Mouse (Mus musculus): ENCODE data around the gene Axl. TPM values are rescaled to one million over a fixed set of nuclear protein-coding genes. Genes with fewer than 3 reads are reported as not detected.

Axl gene
- total RNA-seq, 2 experiments from 2014 or later = 81.0 to 94.8 TPM

DNA sequence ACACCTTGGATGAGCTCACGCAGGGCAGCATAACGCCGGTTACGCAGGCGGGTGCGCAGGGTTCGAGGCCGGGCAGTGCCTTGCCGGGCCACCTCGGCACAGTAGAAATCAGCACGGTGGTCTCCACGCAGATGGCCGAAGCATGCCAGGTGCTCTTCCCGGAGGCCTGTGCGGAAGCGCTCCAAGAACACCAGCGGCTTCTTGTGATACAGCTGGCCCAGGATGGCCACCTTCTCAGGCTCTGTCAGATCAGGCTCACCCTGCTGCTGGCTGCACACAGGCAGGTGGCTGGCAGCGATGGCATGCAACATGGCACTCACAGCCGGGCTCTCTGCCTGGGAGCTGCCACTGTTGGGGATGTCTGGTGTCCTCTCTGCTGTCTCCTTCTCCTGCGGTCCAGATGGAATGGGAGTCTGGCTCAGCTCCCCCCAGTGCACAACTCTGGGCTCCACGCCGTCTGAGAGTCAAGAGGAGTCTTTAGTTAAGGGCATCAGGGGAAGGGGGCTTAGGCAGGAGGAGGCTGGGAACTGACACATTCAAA lies 72.7 kb downstream of the Axl start:
- DNase-seq = no peak
- intact Hi-C loops (cut with DNase I) = no loop called here

- no peak for DNase-seq
- intact Hi-C loops (cut with DNase I) = no loop called here
Observed at GRCm38 (mm10) chr7:25714581-25714980, 73.9 kb downstream of the Axl start.

DNA sequence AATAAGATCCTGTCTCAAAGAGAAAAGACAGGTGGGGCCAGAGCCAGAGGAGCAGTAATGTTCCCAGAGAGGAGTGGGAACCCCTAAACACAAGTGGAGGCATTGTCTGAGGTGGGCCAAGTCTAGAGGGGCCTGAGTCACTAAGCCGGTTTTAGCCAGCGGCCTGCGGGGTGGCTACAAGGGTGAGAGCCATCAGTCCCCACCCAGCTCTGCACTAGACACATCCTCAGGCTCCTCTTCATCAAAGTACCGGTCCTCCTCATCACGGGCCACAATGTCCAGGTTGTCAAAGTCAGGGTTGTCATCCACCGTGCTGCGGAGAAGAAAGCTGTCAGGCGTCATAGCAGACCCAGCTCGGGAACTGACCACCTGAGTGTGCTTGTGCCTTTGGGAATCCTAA lies 75.7 kb downstream of the Axl start:
- intact Hi-C loops (cut with DNase I) = no loop called here
- DNase-seq = no peak

DNA sequence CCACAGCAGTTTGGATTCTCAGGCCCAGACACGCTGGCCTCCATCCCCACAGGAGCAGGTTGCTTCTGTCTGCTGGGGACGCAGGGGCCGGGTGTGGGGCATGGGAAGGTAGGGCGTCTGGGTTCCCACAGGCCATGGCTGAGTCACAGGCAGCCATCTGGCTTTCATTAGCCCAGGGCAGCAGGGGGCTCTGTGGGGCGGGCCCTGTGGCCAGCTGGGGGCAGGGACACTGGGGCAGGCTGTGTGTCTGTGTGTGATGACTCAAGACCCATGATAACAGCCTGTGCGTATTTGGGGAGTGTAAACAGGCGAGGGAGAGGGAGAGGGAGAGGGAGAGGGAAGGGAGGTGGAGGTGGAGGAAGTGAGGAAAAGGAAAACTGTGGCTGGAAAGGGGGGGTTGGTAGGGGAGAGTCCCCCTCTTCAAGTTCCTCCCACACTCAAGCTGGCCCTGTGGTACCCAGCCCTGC lies 76.7 kb downstream of the Axl start:
- peak; percentile 61 to 69 for DNase-seq
- intact Hi-C loops (cut with DNase I) = loop anchor here (1.0 kb wide), 1 partner anchor 12 kb away; no protein-coding TSS in a partner anchor

- intact Hi-C loops (cut with DNase I) = loop anchor here (1.0 kb wide), 1 partner anchor 12 kb away; no protein-coding TSS in a partner anchor
- no peak for DNase-seq
Observed at GRCm38 (mm10) chr7:25711165-25711564, 77.3 kb downstream of the Axl start.

DNA sequence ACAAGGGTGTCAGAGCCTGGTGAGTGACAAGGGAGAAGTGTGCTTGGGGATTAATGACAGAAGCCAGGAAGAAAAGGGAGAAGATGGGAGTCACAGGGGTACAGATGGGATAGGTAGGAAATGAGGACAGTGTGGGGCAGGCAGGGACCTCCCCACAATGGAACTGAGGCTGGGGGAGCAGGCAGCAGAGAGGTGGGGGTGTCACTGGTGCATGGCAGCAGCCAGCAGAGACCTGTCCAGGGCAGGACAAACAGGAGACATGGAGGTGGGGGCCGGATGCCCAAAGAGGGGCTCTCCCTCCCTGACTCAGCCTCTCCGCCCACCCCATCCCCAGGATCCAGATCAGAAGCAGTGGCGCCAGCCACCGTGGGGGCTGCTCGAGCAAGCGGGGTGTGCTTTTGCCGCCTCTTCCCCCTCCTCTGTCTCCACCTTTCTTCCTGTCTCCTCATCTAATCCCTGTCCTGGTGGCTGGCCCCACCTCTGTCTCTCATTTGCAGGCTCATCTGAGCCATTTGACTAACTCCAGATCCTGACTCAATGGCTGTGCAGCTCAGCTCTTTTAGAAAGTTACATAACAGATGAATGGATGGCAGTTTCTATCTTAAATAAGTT lies 77.9 kb downstream of the Axl start:
- intact Hi-C loops (cut with DNase I) = loop anchor here (1.0 kb wide), 1 partner anchor 11 kb away; no protein-coding TSS in a partner anchor
- DNase-seq = peak in 1 of 2 experiments; percentile 33

DNA sequence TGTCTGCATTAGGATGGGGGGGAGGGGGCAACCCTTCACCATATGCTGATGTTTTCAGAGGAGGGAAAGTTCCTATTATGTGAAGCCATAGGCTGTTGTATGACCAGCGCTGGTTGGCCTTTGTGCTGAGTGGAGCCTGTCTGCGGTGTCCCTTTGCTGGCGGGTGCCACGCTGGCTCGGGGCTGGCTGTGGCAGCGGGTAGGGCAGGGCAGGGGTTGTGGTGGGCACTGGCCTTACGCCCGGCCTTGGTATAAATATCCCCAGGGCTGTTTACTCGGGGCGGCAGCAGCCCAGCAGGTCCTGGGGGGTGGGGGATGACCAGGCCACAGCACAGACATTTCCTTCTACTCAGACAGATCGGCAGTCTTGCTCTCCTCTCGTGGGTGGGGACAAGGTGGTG lies 78.5 kb downstream of the Axl start:
- intact Hi-C loops (cut with DNase I) = no loop called here
- DNase-seq = peak in 1 of 2 experiments; percentile 51

- intact Hi-C loops (cut with DNase I) = no loop called here
- peak; percentile 63 to 71 for DNase-seq
Observed at GRCm38 (mm10) chr7:25707581-25708292, 80.8 kb downstream of the Axl start.

Small RNAs within 50 kb of the gene (microRNA-seq; reads per million reads assigned to microRNA genes)
- gene Gm24865 (ENCODE audit: borderline number of aligned reads in 2 of 2) = 0 reads per million in 2 experiments

Other genes with a start within 250 kb of the Axl start
- gene Ceacam2, start 248.8 kb downstream of the Axl start, total RNA-seq (2021) = 1 to 10 TPM; 1.4 to 2.1 TPM
- gene Erich4, start 172.8 kb downstream of the Axl start, total RNA-seq (2021) = under 1 TPM; 0.30 to 0.56 TPM
- 10 to 100 TPM; 55.2 to 59.1 TPM for gene Dmac2, start 169.3 kb downstream of the Axl start, total RNA-seq (2021)
- 1 to 10 TPM; 2.6 to 4.6 TPM for gene B3gnt8, start 162.1 kb downstream of the Axl start, total RNA-seq (2021)
- 100 to 1,000 TPM; 237 to 254 TPM for gene Bckdha, start 129.7 kb downstream of the Axl start, total RNA-seq (2021)
- gene Exosc5, start 129.5 kb downstream of the Axl start, total RNA-seq (2021) = 10 to 100 TPM; 16.0 to 18.9 TPM
- gene Tmem91, start 113.5 kb downstream of the Axl start, total RNA-seq (2021) = not detected
- 10 to 100 TPM; 10.2 to 10.8 TPM for gene B9d2, start 107.9 kb downstream of the Axl start, total RNA-seq (2021)
- 10 to 100 TPM; 23.8 to 27.0 TPM for gene Tgfb1, start 101.7 kb downstream of the Axl start, total RNA-seq (2021)
- 10 to 100 TPM; 55.0 to 55.8 TPM for gene Ccdc97, start 69.6 kb downstream of the Axl start, total RNA-seq (2021)
- gene Hnrnpul1, start 33.9 kb downstream of the Axl start, total RNA-seq (2021) = 10 to 100 TPM; 78.4 to 82.7 TPM
- gene Cyp2s1, start 28.2 kb upstream of the Axl start, total RNA-seq (2021) = 10 to 100 TPM in 1 of 2 experiments, 1 to 10 TPM in 1; 4.4 to 10.1 TPM
- 1 to 10 TPM; 1.3 to 2.0 TPM for gene Cyp2b10, start 108.9 kb upstream of the Axl start, total RNA-seq (2021)